Mouse (Mus musculus): Measurements from ENCODE around the gene Zbtb32. TPM values are rescaled to one million over a fixed set of nuclear protein-coding genes. Genes with fewer than 3 reads are reported as not detected.

Gene Zbtb32
- polyA plus RNA-seq, 2 experiments = 0.55 to 0.67 TPM

DNA sequence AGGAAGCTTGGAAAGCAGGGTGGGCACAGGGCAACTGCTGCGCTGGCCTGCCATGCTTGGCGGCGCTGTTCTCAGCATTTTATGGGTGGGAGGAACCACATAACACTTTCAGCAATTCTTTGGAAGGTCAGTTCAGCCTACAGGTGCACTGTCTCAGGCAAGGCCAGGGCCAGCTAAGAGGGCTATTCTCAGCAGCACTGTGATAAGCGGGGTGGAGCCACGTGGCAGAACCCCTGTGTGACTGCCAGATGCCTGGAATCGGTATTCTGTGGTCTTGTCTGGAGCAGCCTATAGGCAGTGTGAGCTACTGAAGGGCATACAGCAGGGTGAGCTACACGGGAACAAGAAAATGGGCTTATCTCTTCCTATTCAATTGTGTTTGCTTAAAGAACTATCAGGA, 11.3 kb upstream of the Zbtb32 start:
- Histone ChIP-seq H3K9me3 (ENCODE audit: control insufficient read depth, low read length) (no peaks in the 10 kb centered on the region), H3K4me1 (ENCODE audit: control insufficient read depth, insufficient read depth, low read length) (no peaks in the 10 kb centered on the region), H3K27me3 (ENCODE audit: control insufficient read depth, insufficient read depth, low read length) (no peaks in the 10 kb centered on the region), H3K36me3 (ENCODE audit: control insufficient read depth, insufficient read depth, low read length) (no peaks in the 10 kb centered on the region), H3K4me3 (replicated peaks; ENCODE audit: low read length) (no peak overlapping the region), H3K4me2 (replicated peaks; ENCODE audit: low read depth, low read length, severe bottlenecking) (no peak overlapping the region), H3K9ac (ENCODE audit: low read depth, low read length, severe bottlenecking) (no peak overlapping the region), H3K27ac (replicated peaks; ENCODE audit: low read depth, low read length) (no peak overlapping the region)
- TF ChIP-seq POLR2A (IDR thresholded peaks at IDR 0.05; ENCODE audit: borderline replicate concordance, extremely low read depth, insufficient read depth, insufficient read length) = no peak
- WGBS = 49% methylated on average over 7 of the region's 7 CpGs
- no peak for DNase-seq (ENCODE audit: low spot score)
- no peak for ATAC-seq (ENCODE audit: low FRiP score, low read depth)

DNA sequence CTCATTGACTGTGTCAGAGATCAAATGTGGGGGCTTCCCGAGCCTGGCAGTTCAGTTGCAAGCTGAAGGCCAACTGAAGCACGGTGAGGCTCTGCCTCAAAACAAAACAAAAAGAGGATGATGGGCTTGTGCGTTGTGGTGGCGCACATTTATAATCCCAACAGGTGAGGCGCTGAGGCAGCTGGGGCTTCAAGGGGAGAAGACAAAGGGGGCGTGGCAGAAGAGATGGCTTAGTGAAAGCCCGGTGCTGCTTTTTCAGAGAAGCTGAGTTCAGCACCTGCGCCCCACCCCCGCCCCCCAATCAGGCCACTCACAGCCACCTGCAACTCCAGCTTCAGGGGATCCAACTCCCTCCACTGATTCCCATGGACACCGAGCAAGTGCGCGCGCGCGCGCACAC, 9.8 kb upstream of the Zbtb32 start:
- no peaks in the 10 kb centered on the region for H3K9me3 ChIP-seq (ENCODE audit: control insufficient read depth, low read length)
- 50% methylated on average over 16 of the region's 16 CpGs for WGBS

DNA sequence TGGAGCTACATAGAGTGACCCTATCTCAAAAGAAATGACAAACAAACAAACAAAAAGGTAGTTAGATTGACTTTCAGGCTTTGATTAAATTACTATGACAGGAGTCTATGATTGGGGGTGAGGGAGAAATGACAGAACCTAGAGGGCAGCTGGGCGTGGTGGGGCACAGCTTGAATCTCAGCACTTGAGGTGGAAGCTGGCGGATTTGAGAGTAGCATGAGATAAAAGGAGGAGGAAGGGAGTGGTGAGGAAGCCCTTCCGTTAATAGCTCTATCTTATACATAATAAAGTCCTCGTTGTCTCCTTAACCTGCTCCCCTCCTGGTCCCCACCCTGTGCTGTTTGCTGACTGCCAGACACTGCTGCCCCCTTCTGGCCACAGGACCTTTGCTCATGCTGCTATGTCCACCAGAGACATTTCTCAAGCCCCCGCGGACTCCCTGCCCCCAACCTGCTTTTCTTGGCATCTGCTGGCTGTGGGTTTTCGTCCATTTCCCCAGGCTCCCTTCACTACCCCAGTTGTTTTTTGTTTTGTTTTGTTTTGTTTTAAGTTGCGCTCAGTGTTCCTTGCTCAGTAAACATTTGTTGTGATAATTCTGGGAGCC, 9.1 kb upstream of the Zbtb32 start:
- no peaks in the 10 kb centered on the region for H3K4me1 ChIP-seq (ENCODE audit: control insufficient read depth, insufficient read depth, low read length)
- no peak for TF ChIP-seq POLR2A (IDR thresholded peaks at IDR 0.05; ENCODE audit: borderline replicate concordance, extremely low read depth, insufficient read depth, insufficient read length)
- H3K36me3 ChIP-seq (ENCODE audit: control insufficient read depth, insufficient read depth, low read length) = no peaks in the 10 kb centered on the region
- no peaks in the 10 kb centered on the region for H3K9me3 ChIP-seq (ENCODE audit: control insufficient read depth, low read length)
- DNase-seq (ENCODE audit: low spot score) = no peak
- no peak for ATAC-seq (ENCODE audit: low FRiP score, low read depth)
- no peak overlapping the region for H3K4me2 ChIP-seq (replicated peaks; ENCODE audit: low read depth, low read length, severe bottlenecking)
- H3K27me3 ChIP-seq (ENCODE audit: control insufficient read depth, insufficient read depth, low read length) = no peaks in the 10 kb centered on the region
- H3K27ac ChIP-seq (replicated peaks; ENCODE audit: low read depth, low read length) = no peak overlapping the region
- H3K9ac ChIP-seq (ENCODE audit: low read depth, low read length, severe bottlenecking) = no peak overlapping the region
- H3K4me3 ChIP-seq (replicated peaks; ENCODE audit: low read length) = no peak overlapping the region
- WGBS = 26% methylated on average over 8 of the region's 8 CpGs

More for the DNA sequence above, 9.8 kb upstream of the Zbtb32 start:
- no peak for ATAC-seq (ENCODE audit: low FRiP score, low read depth)
- Histone ChIP-seq H3K9ac (ENCODE audit: low read depth, low read length, severe bottlenecking) (no peak overlapping the region), H3K4me3 (replicated peaks; ENCODE audit: low read length) (no peak overlapping the region), H3K27me3 (ENCODE audit: control insufficient read depth, insufficient read depth, low read length) (no peaks in the 10 kb centered on the region), H3K4me1 (ENCODE audit: control insufficient read depth, insufficient read depth, low read length) (no peaks in the 10 kb centered on the region), H3K27ac (replicated peaks; ENCODE audit: low read depth, low read length) (no peak overlapping the region), H3K4me2 (replicated peaks; ENCODE audit: low read depth, low read length, severe bottlenecking) (no peak overlapping the region), H3K36me3 (ENCODE audit: control insufficient read depth, insufficient read depth, low read length) (no peaks in the 10 kb centered on the region)
- TF ChIP-seq POLR2A (IDR thresholded peaks at IDR 0.05; ENCODE audit: borderline replicate concordance, extremely low read depth, insufficient read depth, insufficient read length) = no peak
- no peak for DNase-seq (ENCODE audit: low spot score)

DNA sequence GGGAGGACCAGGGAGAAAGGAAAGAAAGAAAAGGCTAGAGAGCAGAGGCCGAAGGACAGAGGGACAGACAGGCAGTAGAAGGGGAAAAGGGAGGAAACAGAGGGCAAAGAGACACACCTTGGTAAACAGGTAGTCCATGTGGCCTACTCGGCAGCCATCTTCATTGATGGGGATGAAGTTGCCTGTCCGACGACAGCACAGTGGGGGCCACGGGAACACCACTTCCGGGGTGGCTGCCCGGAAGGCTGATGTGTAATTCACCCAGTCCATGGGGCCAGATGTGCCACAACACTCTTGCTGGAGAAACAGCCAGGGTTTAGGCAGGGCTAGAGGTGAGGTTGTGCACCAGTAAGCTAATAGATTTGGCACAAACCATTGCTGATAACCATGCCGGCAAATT, 6.2 kb upstream of the Zbtb32 start:
- no peak for DNase-seq (ENCODE audit: low spot score)
- no peak for TF ChIP-seq POLR2A (IDR thresholded peaks at IDR 0.05; ENCODE audit: borderline replicate concordance, extremely low read depth, insufficient read depth, insufficient read length)
- Histone ChIP-seq H3K36me3 (ENCODE audit: control insufficient read depth, insufficient read depth, low read length) (no peaks in the 10 kb centered on the region), H3K9ac (ENCODE audit: low read depth, low read length, severe bottlenecking) (no peak overlapping the region), H3K4me2 (replicated peaks; ENCODE audit: low read depth, low read length, severe bottlenecking) (no peak overlapping the region), H3K9me3 (ENCODE audit: control insufficient read depth, low read length) (no peaks in the 10 kb centered on the region), H3K4me3 (replicated peaks; ENCODE audit: low read length) (no peak overlapping the region), H3K27me3 (ENCODE audit: control insufficient read depth, insufficient read depth, low read length) (no peaks in the 10 kb centered on the region), H3K27ac (replicated peaks; ENCODE audit: low read depth, low read length) (no peak overlapping the region), H3K4me1 (ENCODE audit: control insufficient read depth, insufficient read depth, low read length) (no peaks in the 10 kb centered on the region)
- 86% methylated on average over 8 of the region's 8 CpGs for WGBS
- ATAC-seq (ENCODE audit: low FRiP score, low read depth) = no peak

DNA sequence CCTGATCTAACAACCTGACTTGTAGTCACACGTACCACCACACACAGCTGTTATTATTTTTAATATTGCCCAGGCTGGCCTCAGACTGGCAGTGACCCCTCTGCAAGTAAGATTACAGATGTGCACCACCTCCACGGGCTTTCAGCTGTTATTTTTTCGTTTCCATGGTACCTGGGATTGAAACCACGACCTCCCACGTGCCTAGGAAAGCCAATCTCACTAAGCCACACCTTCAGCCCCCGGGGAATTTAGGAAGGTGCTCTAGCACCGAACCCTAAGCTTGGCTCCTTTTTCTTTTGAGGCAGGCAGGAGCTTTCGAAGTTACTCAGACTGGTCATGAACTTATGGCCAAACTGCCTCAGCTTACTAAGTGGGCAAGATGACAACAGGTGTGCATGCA, 5.7 kb upstream of the Zbtb32 start:
- H3K4me2 ChIP-seq (replicated peaks; ENCODE audit: low read depth, low read length, severe bottlenecking) = no peak overlapping the region
- WGBS = 48% methylated on average over 8 of the region's 8 CpGs
- no peaks in the 10 kb centered on the region for H3K36me3 ChIP-seq (ENCODE audit: control insufficient read depth, insufficient read depth, low read length)
- no peak overlapping the region for H3K27ac ChIP-seq (replicated peaks; ENCODE audit: low read depth, low read length)
- no peak for TF ChIP-seq POLR2A (IDR thresholded peaks at IDR 0.05; ENCODE audit: borderline replicate concordance, extremely low read depth, insufficient read depth, insufficient read length)
- H3K9me3 ChIP-seq (ENCODE audit: control insufficient read depth, low read length) = no peaks in the 10 kb centered on the region
- DNase-seq (ENCODE audit: low spot score) = no peak
- no peaks in the 10 kb centered on the region for H3K4me1 ChIP-seq (ENCODE audit: control insufficient read depth, insufficient read depth, low read length)
- H3K4me3 ChIP-seq (replicated peaks; ENCODE audit: low read length) = no peak overlapping the region
- H3K9ac ChIP-seq (ENCODE audit: low read depth, low read length, severe bottlenecking) = no peak overlapping the region
- H3K27me3 ChIP-seq (ENCODE audit: control insufficient read depth, insufficient read depth, low read length) = no peaks in the 10 kb centered on the region
- ATAC-seq (ENCODE audit: low FRiP score, low read depth) = no peak

DNA sequence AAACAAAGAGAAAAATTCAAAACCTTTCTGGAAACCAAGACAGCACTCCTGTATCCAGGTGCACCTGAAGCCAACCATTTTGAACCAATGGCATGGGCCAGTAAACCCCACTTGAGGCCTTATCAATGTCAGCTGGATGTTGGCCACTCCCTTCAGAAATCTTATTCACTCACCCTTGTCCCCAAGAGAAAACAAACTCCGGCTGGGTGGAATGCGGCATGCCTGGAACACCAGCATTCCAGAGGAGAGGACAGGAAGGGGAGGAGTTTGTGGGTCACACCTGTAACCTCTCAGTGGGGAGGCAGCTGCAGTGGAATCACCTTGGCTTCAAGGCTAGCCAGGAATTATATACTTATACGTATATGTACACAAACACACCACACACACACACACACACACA, 3.9 kb upstream of the Zbtb32 start:
- no peak for ATAC-seq (ENCODE audit: low FRiP score, low read depth)
- 33% methylated on average over 3 of the region's 3 CpGs for WGBS

More for the DNA sequence above, 3.9 kb upstream of the Zbtb32 start:
- Histone ChIP-seq H3K4me2 (replicated peaks; ENCODE audit: low read depth, low read length, severe bottlenecking) (no peak overlapping the region), H3K9me3 (ENCODE audit: control insufficient read depth, low read length) (no peaks in the 10 kb centered on the region), H3K36me3 (ENCODE audit: control insufficient read depth, insufficient read depth, low read length) (no peaks in the 10 kb centered on the region), H3K4me1 (ENCODE audit: control insufficient read depth, insufficient read depth, low read length) (no peaks in the 10 kb centered on the region), H3K27ac (replicated peaks; ENCODE audit: low read depth, low read length) (no peak overlapping the region), H3K9ac (ENCODE audit: low read depth, low read length, severe bottlenecking) (no peak overlapping the region), H3K27me3 (ENCODE audit: control insufficient read depth, insufficient read depth, low read length) (no peaks in the 10 kb centered on the region), H3K4me3 (replicated peaks; ENCODE audit: low read length) (no peak overlapping the region)
- no peak for TF ChIP-seq POLR2A (IDR thresholded peaks at IDR 0.05; ENCODE audit: borderline replicate concordance, extremely low read depth, insufficient read depth, insufficient read length)
- DNase-seq (ENCODE audit: low spot score) = no peak

All from limb, embryonic 14.5 days (tissue).